Mouse (Mus musculus) liver, embryonic 14.5 days (tissue): ENCODE results near the gene 4931406P16Rik. TPM values are rescaled to one million over a fixed set of nuclear protein-coding genes. Genes with fewer than 3 reads are reported as not detected.

Source experiments
- ATAC-seq: fragments of 200-750 bp; cut with Nextera tagmentation; 2 replicates; pipeline ENCODE4 v1.8.0; 2017; ENCODE audit warnings: moderate number of reproducible peaks, mild to moderate bottlenecking, moderate library complexity; ENCODE audit not compliant: insufficient read depth
- DNase-seq, 3 experiments: peaks; one replicate each; pipeline ENCODE4 v3.0.0-alpha.2; 2012 to 2013; ENCODE audit warnings: low read depth in 3 of 3, low spot score in 3 of 3
- H3K27ac ChIP-seq: fragments of 300-500 bp; sonication (generic); 2 replicates; pipeline ENCODE4 v1.5.1; 2014; ENCODE audit warnings: moderate library complexity, mild to moderate bottlenecking, control low read depth, inconsistent platforms
- H3K27me3 ChIP-seq: fragments of 300-500 bp; sonication (generic); 2 replicates; pipeline ENCODE4 v1.6.1; 2014; ENCODE audit warnings: mild to moderate bottlenecking, low read length, moderate library complexity; ENCODE audit not compliant: control insufficient read depth, insufficient read depth
- H3K36me3 ChIP-seq: fragments of 300-500 bp; sonication (generic); replicated peaks from 2 replicates; pipeline ENCODE4 v1.6.1; 2014; ENCODE audit warnings: low read depth; ENCODE audit not compliant: control insufficient read depth, insufficient read depth
- H3K4me1 ChIP-seq, 2 experiments: fragments of 200-500 bp in 1 of 2; fragments of 300-500 bp in 1 of 2; sonication (generic) in 1 of 2; replicated peaks; 2 replicates each; pipeline ENCODE4 v1.6.1; 2012 to 2014; ENCODE audit warnings: antibody characterized with exemption in 1 of 2, inconsistent platforms in 1 of 2, low read length in 1 of 2; ENCODE audit not compliant: control insufficient read depth in 2 of 2, insufficient read depth in 2 of 2
- H3K4me2 ChIP-seq: fragments of 300-500 bp; sonication (generic); 2 replicates; pipeline ENCODE4 v1.6.1; 2014; ENCODE audit warnings: low read depth, mild to moderate bottlenecking, control low read depth, moderate library complexity
- H3K4me3 ChIP-seq, 2 experiments: fragments of 200-500 bp in 1 of 2; fragments of 300-500 bp in 1 of 2; sonication (generic) in 1 of 2; 2 replicates each; pipeline ENCODE4 v1.5.1; 2012 to 2014; ENCODE audit warnings: low read depth in 2 of 2, low read length in 2 of 2, mild to moderate bottlenecking in 2 of 2, control low read depth in 1 of 2, inconsistent platforms in 1 of 2, moderate library complexity in 1 of 2; ENCODE audit not compliant: insufficient read depth in 1 of 2
- H3K9ac ChIP-seq: fragments of 300-500 bp; sonication (generic); replicated peaks from 2 replicates; pipeline ENCODE4 v1.6.1; 2014; ENCODE audit warnings: mild to moderate bottlenecking, control low read depth, moderate library complexity
- H3K9me3 ChIP-seq: fragments of 300-500 bp; sonication (generic); 2 replicates; pipeline ENCODE4 v1.6.1; 2016; ENCODE audit warnings: low read length, mixed read lengths; ENCODE audit not compliant: control insufficient read depth
- CTCF ChIP-seq: IDR thresholded peaks from 2 replicates; pipeline ENCODE4 v1.5.1; 2016; ENCODE audit warnings: antibody characterized with exemption, low read depth, control low read depth
- EP300 ChIP-seq: IDR thresholded peaks from 2 replicates; pipeline ENCODE4 v1.6.1; 2016; ENCODE audit warnings: antibody characterized with exemption, low read depth
- WGBS: fragments of 180-500 bp; shearing (Covaris S2); extraction: QIAGEN DNeasy Blood & Tissue Kit; methylation state at CpG from one replicate; pipeline ENCODE4 v1.1.7; 2014; ENCODE audit not compliant: insufficient replicate concordance; 5-methylcytosine and 5-hydroxymethylcytosine counted together
- polyA plus RNA-seq, 2 experiments: library from polyadenylated mRNA; depleted of rRNA in 1 of 2; stranded (reverse) in 1 of 2; unstranded in 1 of 2; fragments of >200 nt; fragmentation: Nextera tagmentation in 1 of 2; extraction: Ambion mirVana in 1 of 2; gene quantifications; 2 replicates each; pipeline versions ENCODE4 v1.2.1 to v1.2.3; 2012 to 2014

4931406P16Rik gene
- polyA plus RNA-seq, 2 experiments: 10.1 to 13.9 TPM

GRCm38 (mm10) chr7:34258407-34258806 is 54.9 kb downstream of the 4931406P16Rik start:
- H3K27me3 ChIP-seq: no peaks in the 10 kb centered on the region
- DNase-seq: no peak
- H3K36me3 ChIP-seq: peaks cover 30% of the 10 kb centered on the region
- no peak overlapping the region for H3K9ac ChIP-seq
- H3K9me3 ChIP-seq: no peaks in the 10 kb centered on the region
- 73% methylated on average over 1 of the region's 1 CpGs for WGBS
- no peaks in the 10 kb centered on the region for H3K4me1 ChIP-seq
- no peak overlapping the region for H3K27ac ChIP-seq
- H3K4me2 ChIP-seq: no peak overlapping the region
- ATAC-seq: no peak
- no peak overlapping the region for H3K4me3 ChIP-seq
- TF ChIP-seq EP300 (no peak), CTCF (no peak)

GRCm38 (mm10) chr7:34257279-34257678 is 56.1 kb downstream of the 4931406P16Rik start:
- H3K4me2 ChIP-seq: no peak overlapping the region
- no peaks in the 10 kb centered on the region for H3K4me1 ChIP-seq
- TF ChIP-seq CTCF (no peak), EP300 (no peak)
- H3K4me3 ChIP-seq: no peak overlapping the region
- H3K36me3 ChIP-seq: peaks cover 33% of the 10 kb centered on the region
- 59% methylated on average over 9 of the region's 9 CpGs for WGBS
- no peak overlapping the region for H3K9ac ChIP-seq
- no peak for ATAC-seq
- H3K9me3 ChIP-seq: no peaks in the 10 kb centered on the region
- H3K27ac ChIP-seq: no peak overlapping the region
- H3K27me3 ChIP-seq: no peaks in the 10 kb centered on the region
- no peak for DNase-seq

- Histone ChIP-seq H3K4me1 (no peaks in the 10 kb centered on the region), H3K4me3 (no peak overlapping the region), H3K27me3 (no peaks in the 10 kb centered on the region), H3K36me3 (peaks cover 28% of the 10 kb centered on the region), H3K9ac (no peak overlapping the region), H3K4me2 (no peak overlapping the region), H3K27ac (no peak overlapping the region), H3K9me3 (no peaks in the 10 kb centered on the region)
- TF ChIP-seq EP300: no peak
- no peak for TF ChIP-seq CTCF
- ATAC-seq (no peak), DNase-seq (no peak)
- WGBS: 83% methylated on average over 1 of the region's 1 CpGs
These were observed 57.4 kb downstream of the 4931406P16Rik start for GRCm38 (mm10) chr7:34255916-34256315.

- ATAC-seq (no peak), DNase-seq (no peak)
- no peak overlapping the region for H3K27ac ChIP-seq
- peaks cover 31% of the 10 kb centered on the region for H3K36me3 ChIP-seq
- WGBS: 44% methylated on average over 3 of the region's 3 CpGs
- no peaks in the 10 kb centered on the region for H3K4me1 ChIP-seq
- H3K9me3 ChIP-seq: no peaks in the 10 kb centered on the region
- H3K27me3 ChIP-seq: no peaks in the 10 kb centered on the region
- no peak overlapping the region for H3K4me2 ChIP-seq
- no peak for TF ChIP-seq CTCF
- TF ChIP-seq EP300: no peak
- no peak overlapping the region for H3K9ac ChIP-seq
- no peak overlapping the region for H3K4me3 ChIP-seq
These were observed 58.2 kb downstream of the 4931406P16Rik start for GRCm38 (mm10) chr7:34255137-34255536.

- H3K9me3 ChIP-seq: no peaks in the 10 kb centered on the region
- peak; percentile 46 for TF ChIP-seq CTCF
- TF ChIP-seq EP300: no peak
- H3K4me3 ChIP-seq: no peak overlapping the region
- no peak for ATAC-seq
- H3K36me3 ChIP-seq: peaks cover 43% of the 10 kb centered on the region
- no peaks in the 10 kb centered on the region for H3K4me1 ChIP-seq
- H3K27me3 ChIP-seq: no peaks in the 10 kb centered on the region
- H3K9ac ChIP-seq: no peak overlapping the region
- no peak for DNase-seq
- 68% methylated on average over 2 of the region's 2 CpGs for WGBS
- no peak overlapping the region for H3K4me2 ChIP-seq
- H3K27ac ChIP-seq: no peak overlapping the region
These were observed 61.3 kb downstream of the 4931406P16Rik start for GRCm38 (mm10) chr7:34252030-34252429.
